Mouse (Mus musculus) ES-Bruce4 (cell line): ENCODE results near the gene Gm2a. TPM values are rescaled to one million over a fixed set of nuclear protein-coding genes. Genes with fewer than 3 reads are reported as not detected.
A peak's percentile ranks its signal among the peaks of the same experiment; 100 is the strongest.

Experiments used
- H3K27ac ChIP-seq: 2 replicates; pipeline ENCODE4 v1.5.1; 2012; ENCODE audit warnings: low read length, inconsistent platforms; ENCODE audit not compliant: insufficient read depth
- H3K27me3 ChIP-seq: 2 replicates; pipeline ENCODE4 v1.6.1; 2012; ENCODE audit warnings: mild to moderate bottlenecking, low read length, inconsistent platforms; ENCODE audit not compliant: control insufficient read depth, poor library complexity, insufficient read depth, severe bottlenecking
- H3K36me3 ChIP-seq: 2 replicates; pipeline ENCODE4 v1.6.1; 2012; ENCODE audit warnings: inconsistent platforms, mild to moderate bottlenecking, low read length, moderate library complexity; ENCODE audit not compliant: control insufficient read depth, poor library complexity, insufficient read depth, severe bottlenecking
- H3K4me1 ChIP-seq: one replicate; pipeline ENCODE4 v1.8.1; 2011; ENCODE audit warnings: low read length; ENCODE audit not compliant: control insufficient read depth, insufficient read depth
- H3K4me3 ChIP-seq: 2 replicates; pipeline ENCODE4 v1.5.1; 2011; ENCODE audit warnings: low read depth, mild to moderate bottlenecking, low read length
- H3K9ac ChIP-seq: 2 replicates; pipeline ENCODE4 v1.6.1; 2012; ENCODE audit warnings: low read depth, mild to moderate bottlenecking, inconsistent platforms; ENCODE audit not compliant: poor library complexity, severe bottlenecking
- H3K9me3 ChIP-seq: replicated peaks from 2 replicates; pipeline ENCODE4 v1.6.1; 2012; ENCODE audit warnings: mild to moderate bottlenecking, low read length, inconsistent platforms; ENCODE audit not compliant: control insufficient read depth, poor library complexity, insufficient read depth, severe bottlenecking
- CTCF ChIP-seq: IDR thresholded peaks from one replicate; pipeline ENCODE4 v1.8.1; 2011; ENCODE audit warnings: low read depth, low read length
- EP300 ChIP-seq: IDR thresholded peaks from 2 replicates; pipeline ENCODE4 v1.6.1; 2011; ENCODE audit warnings: low read depth, low read length; ENCODE audit not compliant: insufficient read depth
- POLR2A ChIP-seq: IDR thresholded peaks from one replicate; pipeline ENCODE4 v1.8.1; 2011; ENCODE audit warnings: low read length; ENCODE audit not compliant: insufficient read depth
- polyA plus RNA-seq: library from polyadenylated mRNA; stranded (reverse); fragments of >200 nt; gene quantifications from 2 replicates; pipeline ENCODE4 v1.2.4, GENCODE M21; 2011; ENCODE audit warnings: low read depth; ENCODE audit not compliant: missing spikeins, insufficient read depth, insufficient read length

Gm2a gene
- polyA plus RNA-seq, 1 experiment: 24.7 TPM

DNA sequence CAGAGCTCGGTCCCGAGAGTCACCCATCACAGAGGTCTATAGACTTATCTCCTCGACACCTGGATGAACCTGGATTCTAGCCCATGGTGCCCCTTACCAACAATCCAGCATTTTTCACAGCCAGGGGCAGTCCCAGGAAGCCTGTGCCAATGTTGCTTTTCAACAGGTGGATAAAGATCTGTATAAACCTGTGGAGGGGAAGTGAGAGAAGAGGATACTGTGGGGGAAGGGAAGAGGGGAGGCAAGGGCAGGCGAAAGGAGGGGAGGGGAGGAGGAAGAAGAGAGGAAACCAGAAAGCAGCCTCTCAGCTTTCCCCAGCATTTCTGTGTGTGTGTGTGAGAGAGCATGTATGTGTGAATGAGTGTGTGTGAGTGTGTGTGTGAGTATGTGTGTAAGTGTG lies 50.5 kb downstream of the Gm2a start:
- Histone ChIP-seq H3K4me1 (peaks cover 5% of the 10 kb centered on the region), H3K36me3 (no peaks in the 10 kb centered on the region), H3K27me3 (no peaks in the 10 kb centered on the region), H3K27ac (no peak overlapping the region), H3K9me3 (no peaks in the 10 kb centered on the region), H3K9ac (no peak overlapping the region), H3K4me3 (no peak overlapping the region)
- TF ChIP-seq CTCF (no peak), EP300 (no peak)

DNA sequence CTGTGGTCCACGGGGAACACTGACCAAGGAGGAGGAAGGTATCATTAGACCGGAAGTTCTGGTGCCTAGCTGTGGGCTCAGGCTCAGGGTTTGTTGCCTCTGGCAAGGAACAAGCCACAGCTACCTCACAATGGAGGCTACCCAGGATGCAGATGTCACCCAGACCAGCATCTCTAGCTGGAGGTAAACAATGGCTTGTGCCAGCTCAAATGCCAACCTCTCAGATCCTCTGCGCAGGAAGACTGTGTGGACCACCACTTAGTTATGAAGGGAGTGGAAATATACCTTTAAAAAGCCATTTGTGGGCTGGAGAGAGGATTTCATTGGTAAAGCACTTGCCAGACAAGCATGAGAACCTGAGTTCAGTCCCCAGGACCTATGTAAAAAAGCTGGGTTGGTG lies 53.7 kb downstream of the Gm2a start, which contains the start of gene Slc36a3:
Gene Slc36a3, minus strand, starts transcription at position 101 of the 400 bp plus-strand sequence.
- no peaks in the 10 kb centered on the region for H3K36me3 ChIP-seq
- no peak for TF ChIP-seq CTCF
- no peak for TF ChIP-seq POLR2A
- TF ChIP-seq EP300: no peak
- no peaks in the 10 kb centered on the region for H3K27me3 ChIP-seq
- H3K27ac ChIP-seq: no peak within 1 kb of the TSS
- H3K4me3 ChIP-seq: no peak within 1 kb of the TSS
- peaks cover 5% of the 10 kb centered on the region for H3K4me1 ChIP-seq
- H3K9me3 ChIP-seq: no peaks in the 10 kb centered on the region
- H3K9ac ChIP-seq: no peak within 1 kb of the TSS

DNA sequence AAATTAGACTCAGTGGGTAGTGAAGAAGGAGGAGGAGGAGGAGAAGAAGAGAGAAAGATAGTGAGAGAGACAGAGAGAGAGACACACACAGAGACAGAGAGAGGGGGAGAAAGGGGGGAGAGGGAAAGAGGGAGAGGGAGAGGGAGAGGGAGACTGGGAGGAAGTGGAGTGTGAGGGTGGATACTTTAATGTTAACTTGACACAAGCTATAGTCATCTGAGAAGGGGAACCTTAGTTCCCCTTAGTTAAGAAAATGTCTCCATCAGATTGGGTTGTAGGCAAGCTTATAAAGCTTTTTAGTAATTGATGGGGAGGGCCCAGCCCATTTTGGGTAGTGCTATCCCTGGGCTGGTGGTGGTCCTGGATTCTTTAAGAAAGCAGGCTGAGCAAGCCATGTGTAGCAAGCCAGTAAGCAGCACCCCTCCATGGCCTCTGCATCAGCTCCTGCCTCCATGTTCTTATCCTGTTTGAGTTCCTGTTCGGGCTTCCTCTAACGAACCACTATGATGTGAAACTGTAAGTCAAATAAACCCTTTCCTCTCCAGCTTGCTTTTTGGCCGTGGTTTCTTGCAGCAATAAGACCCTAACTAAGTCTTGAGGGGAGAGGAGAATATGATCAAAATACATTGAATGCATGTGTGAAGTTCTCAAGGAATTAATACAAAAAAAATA lies 56.6 kb downstream of the Gm2a start:
- Histone ChIP-seq H3K4me1 (no peaks in the 10 kb centered on the region), H3K9ac (no peak overlapping the region), H3K36me3 (no peaks in the 10 kb centered on the region), H3K4me3 (no peak overlapping the region), H3K9me3 (no peaks in the 10 kb centered on the region), H3K27ac (no peak overlapping the region), H3K27me3 (no peaks in the 10 kb centered on the region)
- TF ChIP-seq EP300 (no peak), POLR2A (no peak), CTCF (no peak)

DNA sequence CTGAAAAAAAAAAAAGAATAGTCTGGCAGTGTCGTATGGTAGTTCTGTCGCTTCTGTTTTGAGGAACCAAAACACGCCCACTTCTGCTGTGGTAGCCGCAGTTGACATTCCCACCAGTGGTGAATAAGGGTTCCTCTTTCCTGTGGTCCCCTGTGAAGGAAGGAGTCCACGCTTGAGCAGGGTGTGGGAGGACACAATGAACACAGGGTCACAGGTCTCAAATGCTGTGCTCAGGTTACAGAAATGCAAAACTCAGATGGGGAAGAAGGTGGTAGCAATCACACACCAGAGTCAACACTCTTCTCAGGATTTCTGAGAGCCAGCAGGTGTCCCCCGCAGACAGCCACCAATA lies 57.1 kb downstream of the Gm2a start:
- no peak overlapping the region for H3K27ac ChIP-seq
- H3K27me3 ChIP-seq: no peaks in the 10 kb centered on the region
- H3K9ac ChIP-seq: no peak overlapping the region
- no peak overlapping the region for H3K4me3 ChIP-seq
- H3K4me1 ChIP-seq: no peaks in the 10 kb centered on the region
- no peaks in the 10 kb centered on the region for H3K36me3 ChIP-seq
- no peak for TF ChIP-seq CTCF
- TF ChIP-seq POLR2A: no peak
- no peak for TF ChIP-seq EP300
- H3K9me3 ChIP-seq: no peaks in the 10 kb centered on the region

DNA sequence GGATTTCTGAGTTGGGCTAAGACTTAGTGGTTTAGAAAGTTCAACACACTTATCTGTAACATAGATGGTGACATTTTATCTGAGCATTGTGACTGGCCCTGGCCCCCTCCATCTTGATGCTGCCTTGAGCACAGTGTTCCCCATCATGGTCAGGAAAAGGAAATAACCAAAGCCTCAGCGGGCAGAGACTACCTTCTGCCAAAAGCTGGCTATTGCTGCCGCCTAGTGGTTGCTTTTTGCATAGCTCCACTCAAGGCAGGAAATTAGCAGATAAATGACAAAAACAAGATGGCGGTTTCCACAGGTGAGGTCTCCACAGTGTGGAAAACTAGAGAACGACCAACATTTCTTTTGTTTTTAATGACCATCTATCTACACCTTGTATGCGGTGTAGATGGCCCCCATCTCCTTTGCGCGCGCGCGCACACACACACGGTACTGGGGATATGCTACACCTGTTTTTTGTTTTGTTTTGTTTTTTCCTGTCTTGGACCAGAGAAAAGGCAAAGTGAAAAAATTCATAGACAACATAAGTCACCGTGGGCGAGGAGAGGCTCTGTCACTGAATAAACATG lies 61.0 kb downstream of the Gm2a start:
- Histone ChIP-seq H3K4me3 (peak overlapping the region; percentile 43), H3K27ac (no peak overlapping the region), H3K27me3 (no peaks in the 10 kb centered on the region), H3K9me3 (no peaks in the 10 kb centered on the region), H3K9ac (peak overlapping the region; percentile 65), H3K36me3 (no peaks in the 10 kb centered on the region), H3K4me1 (no peaks in the 10 kb centered on the region)
- TF ChIP-seq CTCF (peak; percentile 76), POLR2A (no peak), EP300 (no peak)

Other genes starting within 250 kb of the Gm2a start
- 26.3 and 33.2 TPM in 2 replicates for gene Lyrm7, start 237.2 kb upstream of the Gm2a start, polyA plus RNA-seq
- 321 and 324 TPM in 2 replicates for gene Hint1, start 231.7 kb upstream of the Gm2a start, polyA plus RNA-seq
- 50.8 and 52.4 TPM in 2 replicates for gene Gpx3, start 195.7 kb upstream of the Gm2a start, polyA plus RNA-seq
- 33.2 and 42.6 TPM in 2 replicates for gene Tnip1, start 135.2 kb upstream of the Gm2a start, polyA plus RNA-seq
- 74.2 and 76.1 TPM in 2 replicates for gene Anxa6, start 64.7 kb upstream of the Gm2a start, polyA plus RNA-seq
- gene Ccdc69, start 20.0 kb upstream of the Gm2a start, polyA plus RNA-seq: not detected in 2 replicates
- gene Slc36a3, start 53.6 kb downstream of the Gm2a start, polyA plus RNA-seq: not detected in 2 replicates
- gene Slc36a2, start 87.0 kb downstream of the Gm2a start, polyA plus RNA-seq: not detected in 2 replicates
- gene Slc36a1, start 106.2 kb downstream of the Gm2a start, polyA plus RNA-seq: 5.3 and 6.3 TPM in 2 replicates
- 0.90 and 1.0 TPM in 2 replicates for gene Fat2, start 238.4 kb downstream of the Gm2a start, polyA plus RNA-seq